In the genomic region with DNA sequence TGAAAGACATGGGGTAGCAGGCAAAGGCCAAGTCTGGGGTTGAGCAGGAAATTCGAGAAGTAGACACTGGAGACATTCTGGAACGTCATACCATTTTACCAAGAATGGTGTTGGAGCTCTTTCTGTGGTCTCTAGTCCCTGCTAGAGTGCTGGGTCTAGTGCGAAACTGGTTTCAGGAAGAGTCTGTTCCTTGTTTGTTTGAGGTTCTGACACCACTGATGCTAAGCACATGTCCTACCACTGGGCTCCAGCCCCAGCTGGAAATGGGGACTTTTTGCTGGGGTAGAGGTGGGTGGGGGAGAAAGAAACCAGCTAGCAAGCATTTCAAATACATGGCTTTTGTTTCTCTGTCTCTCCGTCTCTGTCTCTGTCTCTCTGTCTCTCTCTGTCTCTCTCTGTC, we compare ENCODE assay signal across 10 mouse cellular contexts. TPM values are rescaled to one million over a fixed set of nuclear protein-coding genes. Genes with fewer than 3 reads are reported as not detected.
DNase-seq lines count a peak whose midpoint lies in the region; ATAC-seq and TF ChIP-seq lines count a peak whose summit lies in the region.
"Had no signal": no experiment of that assay in that cellular context is flagged by ENCODE, and none has a peak within 500 bp of the region (broad histone marks: within the 10 kb centered on the region; RNA-seq: fewer than 3 reads in every experiment).

No protein-coding gene starts in this region.

- H3K36me3 ChIP-seq in intestine, postnatal 0 days (ENCODE audit: control insufficient read depth, insufficient read depth), result no peaks in the 10 kb centered on the region

- H3K4me3 ChIP-seq in bone marrow, adult 2 months (replicated peaks; ENCODE audit: control insufficient read depth, low read depth, low read length), result no peak overlapping the region
- H3K4me3 ChIP-seq in intestine, postnatal 0 days (ENCODE audit: low read depth, low read length), result no peak overlapping the region

- DNase-seq in layer of hippocampus, adult 9-11 months, result peak; percentile 71
- DNase-seq in layer of hippocampus, postnatal 14 days (ENCODE audit: low spot score in 2 of 2), result no peak
- DNase-seq in thymus, postnatal 36 days, result no peak
- no peak for DNase-seq in adrenal gland, adult 18-20 months (ENCODE audit: low spot score in 2 of 2)

- H3K9me3 ChIP-seq in intestine, postnatal 0 days (ENCODE audit: control insufficient read depth), result no peaks in the 10 kb centered on the region

- H3K27me3 ChIP-seq in intestine, postnatal 0 days (replicated peaks; ENCODE audit: control insufficient read depth, insufficient read depth, low read length), result no peaks in the 10 kb centered on the region

- no peak overlapping the region for H3K9ac ChIP-seq in intestine, postnatal 0 days (ENCODE audit: low read depth, low read length)
- H3K9ac ChIP-seq: lung, embryonic 14.5 days had no signal

- TF ChIP-seq CTCF in bone marrow, adult 2 months (IDR thresholded peaks at IDR 0.05; ENCODE audit: control insufficient read depth, insufficient read depth, low read length), result no peak
- TF ChIP-seq CTCF in intestine, postnatal 0 days (IDR thresholded peaks at IDR 0.05; ENCODE audit: low read depth), result no peak

- ATAC-seq in intestine, postnatal 0 days, result no peak
- peak; percentile 8; the same call in 1 of the 2 replicates for ATAC-seq in neutrophil, adult 5-6 weeks (ENCODE audit: extremely low read depth, insufficient number of reproducible peaks, low FRiP score, poor library complexity, severe bottlenecking)
- ATAC-seq: hindbrain, postnatal 0 days had no signal

- H3K4me1 ChIP-seq in bone marrow, adult 2 months (ENCODE audit: control insufficient read depth, insufficient read depth, low read length), result peaks cover 5% of the 10 kb centered on the region
- 0 out of 2 replicates have a peak, but pooled peaks cover 7% of the 10 kb centered on the region for H3K4me1 ChIP-seq in intestine, postnatal 0 days (replicated peaks; ENCODE audit: control insufficient read depth, insufficient read depth, low read length)

- WGBS in bone marrow, adult 2 months, result 57% methylated on average over 4 of the region's 4 CpGs
- WGBS in intestine, postnatal 0 days, result 86% methylated on average over 4 of the region's 4 CpGs

- no peak for TF ChIP-seq POLR2A in bone marrow, adult 2 months (IDR thresholded peaks at IDR 0.05; ENCODE audit: borderline replicate concordance, control insufficient read depth, low read depth, low read length)

- H3K4me2 ChIP-seq in intestine, postnatal 0 days (replicated peaks; ENCODE audit: low read depth), result no peak overlapping the region
- H3K4me2 ChIP-seq: lung, embryonic 14.5 days had no signal

- peak overlapping the region; percentile 66 for H3K27ac ChIP-seq in bone marrow, adult 2 months (ENCODE audit: control insufficient read depth, insufficient read depth, low read depth, low read length, poor library complexity)
- H3K27ac ChIP-seq in intestine, postnatal 0 days (ENCODE audit: low read depth, low read length), result peak overlapping the region; percentile 77; the same call in 1 of the 2 replicates

RNA-seq across cellular contexts. Expression of gene Herpud1, which starts 9.2 kb away (rescaled TPM):
- 10 to 100 TPM; 43.9 to 56.6 TPM for total RNA-seq in layer of hippocampus, postnatal 14 days (2021)
- 69.2 and 70.5 TPM in 2 replicates for polyA plus RNA-seq in bone marrow, adult 2 months (2011; ENCODE audit: insufficient read depth, insufficient read length, low replicate concordance, missing spikeins)
- 135 and 154 TPM in 2 replicates for polyA plus RNA-seq in intestine, postnatal 0 days (2015; fragmentation: Nextera tagmentation; extraction: Ambion mirVana)
- total RNA-seq in neutrophil, adult 5-6 weeks (2017), result 142 and 154 TPM in 2 replicates
- 100 to 1,000 TPM; 100 to 109 TPM for total RNA-seq in adrenal gland, adult 18-20 months (2021)

RNA-seq across cellular contexts. Expression of gene Slc12a3, which starts 48.0 kb away (rescaled TPM):
- total RNA-seq in layer of hippocampus, postnatal 14 days (2021), result under 1 TPM; 0.31 to 0.44 TPM
- 4.4 and 11.8 TPM in 2 replicates for polyA plus RNA-seq in bone marrow, adult 2 months (2011; ENCODE audit: insufficient read depth, insufficient read length, low replicate concordance, missing spikeins)
- polyA plus RNA-seq in intestine, postnatal 0 days (2015; fragmentation: Nextera tagmentation; extraction: Ambion mirVana), result 0.16 TPM in 1 of 2 replicates, not detected in the other
- 0.86 and 3.1 TPM in 2 replicates for total RNA-seq in neutrophil, adult 5-6 weeks (2017)
- under 1 TPM in 1 of 2 experiments, not detected in 1; 0.13 TPM for total RNA-seq in adrenal gland, adult 18-20 months (2021)
- polyA plus RNA-seq: erythroblast, embryonic 14.5 days; lung, embryonic 14.5 days had no signal

RNA-seq across cellular contexts. Expression of gene Nlrc5, which starts 57.1 kb away (rescaled TPM):
- total RNA-seq in layer of hippocampus, postnatal 14 days (2021), result under 1 TPM; 0.35 to 0.45 TPM
- 16.5 TPM in 2 replicates for polyA plus RNA-seq in bone marrow, adult 2 months (2011; ENCODE audit: insufficient read depth, insufficient read length, low replicate concordance, missing spikeins)
- polyA plus RNA-seq in intestine, postnatal 0 days (2015; fragmentation: Nextera tagmentation; extraction: Ambion mirVana), result 0.50 and 0.75 TPM in 2 replicates
- total RNA-seq in neutrophil, adult 5-6 weeks (2017), result 64.4 and 66.7 TPM in 2 replicates
- total RNA-seq in adrenal gland, adult 18-20 months (2021), result 10 to 100 TPM in 1 of 2 experiments, 1 to 10 TPM in 1; 7.1 to 23.7 TPM

Comparison
In these comparisons a context has a peak if more than half of its experiments do, and no peak if none do; other contexts are left out.
1. RNA of gene Nlrc5, which starts 57.1 kb away (total RNA-seq): 64.4 to 66.7 TPM in neutrophil, adult 5-6 weeks and 7.1 to 23.7 TPM in adrenal gland, adult 18-20 months; 0.35 to 0.45 TPM in layer of hippocampus, postnatal 14 days; every median in the first group is over 4 times any median in the second.